Mouse (Mus musculus): ENCODE data around the gene Pdia2. TPM values are rescaled to one million over a fixed set of nuclear protein-coding genes. Genes with fewer than 3 reads are reported as not detected.

Pdia2 gene
- not detected for polyA plus RNA-seq (2017; shearing (Covaris generic))

DNA sequence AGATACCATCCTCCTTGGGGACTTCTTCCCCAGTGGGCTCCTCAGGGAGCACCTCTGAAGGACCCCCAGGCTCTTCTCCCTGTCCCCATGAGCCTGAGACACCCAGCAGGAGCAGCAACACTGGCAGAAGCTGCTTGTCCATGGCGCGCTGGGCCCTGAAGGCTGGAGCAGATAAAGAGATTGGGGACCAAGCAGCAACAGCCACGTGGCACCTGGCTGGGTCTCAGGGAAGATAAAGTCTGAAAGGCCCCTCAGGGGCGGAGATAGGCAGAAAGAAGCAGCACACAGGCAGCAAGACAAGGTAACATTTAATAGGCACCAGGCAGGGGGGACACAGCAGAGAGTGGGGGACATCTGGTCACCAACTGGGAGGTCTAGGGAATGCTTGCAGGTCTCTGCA lies at the start of gene Pdia2:
TSS of gene Pdia2 (minus strand) at position 196 of the 400 bp plus-strand sequence.

DNA sequence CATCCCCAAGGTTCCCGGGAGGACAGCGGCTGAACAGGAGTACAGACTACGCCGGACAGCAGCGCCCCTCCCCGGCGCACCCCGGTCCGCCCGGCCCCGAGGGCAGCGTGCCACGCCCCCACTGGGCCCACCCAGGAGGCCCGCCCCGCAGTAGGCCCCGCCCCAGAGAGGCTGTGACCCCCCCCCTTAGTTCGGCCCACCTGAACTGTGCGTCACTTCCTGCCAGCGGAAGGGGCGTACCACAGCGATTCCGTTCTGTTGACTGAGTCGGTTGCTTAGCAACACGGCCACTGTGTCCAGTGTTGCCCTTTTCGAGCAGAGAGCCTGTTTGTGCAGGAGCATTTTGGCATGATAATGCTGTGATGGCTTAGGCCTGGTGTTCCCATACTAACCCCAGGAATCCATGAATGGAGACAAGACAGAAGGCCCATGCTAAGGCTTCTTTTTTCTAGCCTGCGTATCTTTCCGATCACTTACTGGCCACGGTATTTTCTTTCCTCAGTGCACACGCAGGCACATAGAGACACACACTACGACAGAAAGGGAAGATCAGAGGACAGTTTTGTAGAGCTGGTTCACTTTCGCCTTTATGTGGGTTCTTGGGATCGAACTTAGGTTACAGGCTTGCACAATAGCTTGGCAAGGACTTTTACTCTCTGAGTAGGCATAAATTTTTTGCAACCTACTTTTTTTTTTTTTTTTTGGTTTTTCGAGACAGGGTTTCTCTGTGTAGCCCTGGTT lies 45.4 kb upstream of the Pdia2 start, which contains the start of gene Fam234a:
TSS of gene Fam234a (minus strand) at position 142 of the 741 bp plus-strand sequence.

DNA sequence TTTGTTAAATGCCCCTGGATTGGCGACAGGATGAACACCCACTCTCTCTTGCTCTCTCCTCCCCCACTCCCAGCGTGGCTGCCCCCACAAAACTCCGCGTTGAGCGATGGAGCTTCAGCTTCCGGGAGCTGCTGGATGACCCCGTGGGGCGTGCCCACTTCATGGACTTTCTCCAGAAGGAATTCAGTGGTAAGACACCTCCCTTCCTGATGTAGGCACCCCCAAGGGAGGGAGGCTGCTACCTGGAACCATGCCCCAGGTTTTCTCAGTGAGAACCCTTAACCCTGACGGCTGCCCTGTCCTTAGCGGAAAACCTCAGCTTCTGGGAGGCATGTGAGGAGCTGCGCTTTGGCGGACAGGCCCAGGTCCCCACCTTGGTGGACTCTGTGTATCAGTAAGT lies 8.8 kb upstream of the Pdia2 start, which contains the start of gene Arhgdig:
TSS of gene Arhgdig (minus strand) at position 101 of the 400 bp plus-strand sequence.

DNA sequence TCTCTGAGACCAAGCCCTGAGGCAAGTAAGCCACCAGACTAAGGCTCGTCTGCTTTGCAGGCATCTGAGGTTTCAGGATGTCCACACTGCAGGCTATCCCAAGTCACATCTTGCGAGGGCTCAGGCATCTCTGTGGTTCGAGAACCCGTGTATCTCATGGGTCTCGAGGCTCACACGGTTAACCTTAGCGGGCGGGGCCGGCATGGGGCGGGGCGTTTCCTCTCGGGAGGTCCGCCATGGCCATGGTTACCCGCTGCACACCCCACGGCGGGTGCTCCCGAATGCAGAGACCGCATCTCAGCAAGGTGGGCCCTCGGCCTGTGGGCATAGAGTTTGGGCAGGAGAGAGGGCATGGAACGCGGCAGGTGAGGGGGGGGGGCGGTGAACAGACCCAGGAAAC lies 3.9 kb upstream of the Pdia2 start, which contains the start of gene Rgs11:
TSS of gene Rgs11 (plus strand) at position 215 of the 400 bp plus-strand sequence.

Other genes with a start within 250 kb of the Pdia2 start
- not detected for gene A930017K11Rik, start 246.5 kb downstream of the Pdia2 start, polyA plus RNA-seq (2017; shearing (Covaris generic))
- 21.9 TPM for gene Capn15, start 213.3 kb downstream of the Pdia2 start, polyA plus RNA-seq (2017; shearing (Covaris generic))
- gene Rab11fip3, start 129.5 kb downstream of the Pdia2 start, polyA plus RNA-seq (2017; shearing (Covaris generic)), result 20.2 TPM
- 20.8 TPM for gene Decr2, start 108.8 kb downstream of the Pdia2 start, polyA plus RNA-seq (2017; shearing (Covaris generic))
- 16.4 TPM for gene Nme4, start 103.5 kb downstream of the Pdia2 start, polyA plus RNA-seq (2017; shearing (Covaris generic))
- 35.2 TPM for gene Tmem8, start 85.8 kb downstream of the Pdia2 start, polyA plus RNA-seq (2017; shearing (Covaris generic))
- gene Mrpl28, start 75.6 kb downstream of the Pdia2 start, polyA plus RNA-seq (2017; shearing (Covaris generic)), result 42.2 TPM
- 119 TPM for gene Axin1, start 60.4 kb downstream of the Pdia2 start, polyA plus RNA-seq (2017; shearing (Covaris generic))
- gene Rgs11, start 3.9 kb upstream of the Pdia2 start, polyA plus RNA-seq (2017; shearing (Covaris generic)), result 17.1 TPM
- gene Arhgdig, start 8.7 kb upstream of the Pdia2 start, polyA plus RNA-seq (2017; shearing (Covaris generic)), result not detected
- gene Fam234a, start 45.2 kb upstream of the Pdia2 start, polyA plus RNA-seq (2017; shearing (Covaris generic)), result 19.8 TPM
- 147 TPM for gene Luc7l, start 53.8 kb upstream of the Pdia2 start, polyA plus RNA-seq (2017; shearing (Covaris generic))
- not detected for gene Neurl1b, start 215.7 kb upstream of the Pdia2 start, polyA plus RNA-seq (2017; shearing (Covaris generic))